Mouse (Mus musculus): Measurements from ENCODE around the gene Rflna. TPM values are rescaled to one million over a fixed set of nuclear protein-coding genes. Genes with fewer than 3 reads are reported as not detected.

Gene Rflna
- polyA plus RNA-seq, 2 experiments: 0.15 to 0.38 TPM

DNA sequence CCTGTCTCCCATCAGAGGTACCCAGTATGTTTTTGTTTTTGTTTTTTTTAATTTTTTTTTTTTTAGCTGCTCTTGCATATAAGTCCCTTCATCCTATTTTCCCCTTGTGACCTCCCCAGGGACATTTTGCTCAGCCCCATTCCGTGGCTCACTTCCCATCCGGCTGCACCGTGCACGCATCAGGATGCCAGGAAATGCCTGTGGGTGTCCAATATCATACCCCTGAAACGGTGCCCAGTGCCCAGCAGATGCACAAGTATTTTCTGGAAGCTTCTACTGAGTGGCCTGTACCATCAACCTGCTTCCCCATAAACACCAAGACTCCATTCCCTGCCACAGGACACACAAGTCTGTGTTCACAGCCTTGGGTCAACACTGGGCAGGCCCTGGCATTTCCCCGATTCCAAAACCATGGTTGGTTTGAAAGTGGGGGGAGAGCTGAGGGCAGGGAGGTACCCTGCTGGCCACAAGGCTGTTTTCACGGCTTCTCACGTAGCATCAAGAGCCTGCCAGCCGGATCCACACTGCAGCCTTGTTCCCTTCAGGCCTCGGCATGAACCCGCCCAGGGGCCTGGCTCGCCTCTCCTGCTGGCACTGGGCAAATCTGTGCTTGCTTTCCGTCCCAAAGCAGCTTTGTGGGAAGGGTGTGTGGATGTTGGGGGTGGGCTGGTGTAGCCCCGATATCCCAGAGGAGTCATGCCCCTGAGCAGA lies 36.2 kb upstream of the Rflna start:
- no peak overlapping the region for H3K4me3 ChIP-seq (ENCODE audit: insufficient read depth in 1 of 2, low read depth in 2 of 2, low read length in 2 of 2)
- 61% methylated on average over 14 of the region's 14 CpGs for WGBS (ENCODE audit: insufficient replicate concordance)
- no peak for ATAC-seq (ENCODE audit: insufficient read depth)
- no peak for TF ChIP-seq CTCF (IDR thresholded peaks at IDR 0.05; ENCODE audit: low read depth)
- no peak for TF ChIP-seq EP300 (IDR thresholded peaks at IDR 0.05; ENCODE audit: low read depth)
- no peak overlapping the region for H3K9ac ChIP-seq (replicated peaks)
- DNase-seq (ENCODE audit: low read depth in 3 of 3, low spot score in 3 of 3): no peak
- H3K27ac ChIP-seq: no peak overlapping the region
- 0 out of 4 replicates have a peak, but pooled peaks cover 0 to 2% of the 10 kb centered on the region in 2 experiments for H3K4me1 ChIP-seq (replicated peaks; ENCODE audit: control insufficient read depth in 2 of 2, insufficient read depth in 2 of 2, low read length in 1 of 2)
- H3K36me3 ChIP-seq (replicated peaks; ENCODE audit: control insufficient read depth, insufficient read depth, low read depth): no peaks in the 10 kb centered on the region
- no peak overlapping the region for H3K4me2 ChIP-seq (ENCODE audit: low read depth)
- no peaks in the 10 kb centered on the region for H3K27me3 ChIP-seq (ENCODE audit: control insufficient read depth, insufficient read depth, low read length)
- H3K9me3 ChIP-seq (ENCODE audit: control insufficient read depth, low read length): no peaks in the 10 kb centered on the region

- Histone ChIP-seq H3K4me1 (replicated peaks; ENCODE audit: control insufficient read depth in 2 of 2, insufficient read depth in 2 of 2, low read length in 1 of 2) (0 out of 4 replicates have a peak, but pooled peaks cover 0 to 2% of the 10 kb centered on the region in 2 experiments), H3K9me3 (ENCODE audit: control insufficient read depth, low read length) (no peaks in the 10 kb centered on the region), H3K36me3 (replicated peaks; ENCODE audit: control insufficient read depth, insufficient read depth, low read depth) (no peaks in the 10 kb centered on the region), H3K27me3 (ENCODE audit: control insufficient read depth, insufficient read depth, low read length) (no peaks in the 10 kb centered on the region), H3K9ac (replicated peaks) (no peak overlapping the region), H3K27ac (no peak overlapping the region), H3K4me3 (ENCODE audit: insufficient read depth in 1 of 2, low read depth in 2 of 2, low read length in 2 of 2) (no peak overlapping the region), H3K4me2 (ENCODE audit: low read depth) (no peak overlapping the region)
- ATAC-seq (ENCODE audit: insufficient read depth) (no peak), DNase-seq (ENCODE audit: low read depth in 3 of 3, low spot score in 3 of 3) (no peak)
- TF ChIP-seq EP300 (IDR thresholded peaks at IDR 0.05; ENCODE audit: low read depth) (no peak), CTCF (IDR thresholded peaks at IDR 0.05; ENCODE audit: low read depth) (no peak)
- WGBS (ENCODE audit: insufficient replicate concordance): 42% methylated on average over 8 of the region's 8 CpGs
Measured at GRCm38 (mm10) chr5:124969790-124970189, 33.2 kb upstream of the Rflna start.

GRCm38 (mm10) chr5:124986222-124986621 lies 16.8 kb upstream of the Rflna start:
- 61% methylated on average over 5 of the region's 5 CpGs for WGBS (ENCODE audit: insufficient replicate concordance)
- TF ChIP-seq CTCF (IDR thresholded peaks at IDR 0.05; ENCODE audit: low read depth) (peak; percentile 51), EP300 (IDR thresholded peaks at IDR 0.05; ENCODE audit: low read depth) (no peak)
- ATAC-seq (ENCODE audit: insufficient read depth): no peak

DNA sequence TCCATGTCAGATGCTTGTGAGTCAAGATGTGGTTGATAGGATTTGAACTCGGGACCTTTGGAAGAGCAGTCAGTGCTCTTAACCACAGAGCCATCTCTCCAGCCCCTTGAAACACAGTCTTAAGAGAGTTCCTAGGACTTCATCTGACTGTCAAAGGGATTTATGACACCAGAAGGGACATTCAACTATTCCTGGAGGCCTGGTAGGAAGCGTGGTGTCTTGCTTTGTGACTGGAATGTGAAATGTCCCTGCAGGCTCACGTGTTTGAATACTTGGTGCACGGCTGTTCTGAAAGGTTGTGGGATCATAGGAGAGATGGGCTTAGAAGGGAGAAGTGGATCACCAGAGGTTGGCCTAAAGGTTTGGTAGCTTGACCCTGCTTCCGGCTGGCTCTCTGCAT lies 16.4 kb upstream of the Rflna start:
- no peaks in the 10 kb centered on the region for H3K9me3 ChIP-seq (ENCODE audit: control insufficient read depth, low read length)
- no peak overlapping the region for H3K4me3 ChIP-seq (ENCODE audit: insufficient read depth in 1 of 2, low read depth in 2 of 2, low read length in 2 of 2)
- WGBS (ENCODE audit: insufficient replicate concordance): 61% methylated on average over 5 of the region's 5 CpGs
- H3K9ac ChIP-seq (replicated peaks): no peak overlapping the region
- ATAC-seq (ENCODE audit: insufficient read depth) (no peak), DNase-seq (ENCODE audit: low read depth in 3 of 3, low spot score in 3 of 3) (no peak)
- no peak overlapping the region for H3K4me2 ChIP-seq (ENCODE audit: low read depth)
- no peaks in the 10 kb centered on the region for H3K4me1 ChIP-seq (replicated peaks; ENCODE audit: control insufficient read depth in 2 of 2, insufficient read depth in 2 of 2, low read length in 1 of 2)
- TF ChIP-seq CTCF (IDR thresholded peaks at IDR 0.05; ENCODE audit: low read depth): no peak
- no peak for TF ChIP-seq EP300 (IDR thresholded peaks at IDR 0.05; ENCODE audit: low read depth)
- H3K27ac ChIP-seq: no peak overlapping the region
- no peaks in the 10 kb centered on the region for H3K27me3 ChIP-seq (ENCODE audit: control insufficient read depth, insufficient read depth, low read length)
- no peaks in the 10 kb centered on the region for H3K36me3 ChIP-seq (replicated peaks; ENCODE audit: control insufficient read depth, insufficient read depth, low read depth)

More at GRCm38 (mm10) chr5:124986222-124986621, 16.8 kb upstream of the Rflna start:
- Histone ChIP-seq H3K4me3 (ENCODE audit: insufficient read depth in 1 of 2, low read depth in 2 of 2, low read length in 2 of 2) (no peak overlapping the region), H3K9me3 (ENCODE audit: control insufficient read depth, low read length) (no peaks in the 10 kb centered on the region), H3K4me2 (ENCODE audit: low read depth) (no peak overlapping the region), H3K9ac (replicated peaks) (no peak overlapping the region), H3K36me3 (replicated peaks; ENCODE audit: control insufficient read depth, insufficient read depth, low read depth) (no peaks in the 10 kb centered on the region), H3K27me3 (ENCODE audit: control insufficient read depth, insufficient read depth, low read length) (no peaks in the 10 kb centered on the region), H3K4me1 (replicated peaks; ENCODE audit: control insufficient read depth in 2 of 2, insufficient read depth in 2 of 2, low read length in 1 of 2) (no peaks in the 10 kb centered on the region), H3K27ac (no peak overlapping the region)
- no peak for DNase-seq (ENCODE audit: low read depth in 3 of 3, low spot score in 3 of 3)

DNA sequence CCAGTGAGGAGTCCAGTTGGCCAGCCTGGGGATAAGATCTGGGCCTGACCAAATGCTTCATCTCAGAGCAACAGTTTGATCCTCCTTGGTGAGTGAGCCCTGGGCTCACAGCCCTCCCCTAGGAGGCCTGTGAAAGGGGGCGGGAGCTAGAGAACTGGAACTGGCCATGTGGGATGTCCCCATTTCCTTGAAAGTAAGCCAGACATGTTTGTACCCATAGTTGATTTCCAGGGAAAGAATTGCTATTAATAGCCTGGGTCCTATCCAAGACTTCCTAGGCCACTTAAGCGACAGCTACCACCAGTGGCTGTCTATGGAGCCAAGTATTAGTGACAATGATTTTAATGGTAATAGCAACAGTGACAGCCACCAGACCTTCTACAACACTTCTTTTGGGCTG lies 13.3 kb upstream of the Rflna start:
- 61% methylated on average over 2 of the region's 2 CpGs for WGBS (ENCODE audit: insufficient replicate concordance)
- ATAC-seq (ENCODE audit: insufficient read depth): no peak
- DNase-seq (ENCODE audit: low read depth in 3 of 3, low spot score in 3 of 3): no peak

More for the DNA sequence above, 13.3 kb upstream of the Rflna start:
- H3K9ac ChIP-seq (replicated peaks): no peak overlapping the region
- no peaks in the 10 kb centered on the region; the same call in 1 of the 2 replicates for H3K27me3 ChIP-seq (ENCODE audit: control insufficient read depth, insufficient read depth, low read length)
- H3K4me2 ChIP-seq (ENCODE audit: low read depth): no peak overlapping the region
- H3K4me3 ChIP-seq (ENCODE audit: insufficient read depth in 1 of 2, low read depth in 2 of 2, low read length in 2 of 2): no peak overlapping the region
- H3K4me1 ChIP-seq (replicated peaks; ENCODE audit: control insufficient read depth in 2 of 2, insufficient read depth in 2 of 2, low read length in 1 of 2): no peaks in the 10 kb centered on the region
- no peaks in the 10 kb centered on the region for H3K36me3 ChIP-seq (replicated peaks; ENCODE audit: control insufficient read depth, insufficient read depth, low read depth)
- TF ChIP-seq EP300 (IDR thresholded peaks at IDR 0.05; ENCODE audit: low read depth): no peak
- H3K9me3 ChIP-seq (ENCODE audit: control insufficient read depth, low read length): no peaks in the 10 kb centered on the region
- H3K27ac ChIP-seq: no peak overlapping the region
